Mouse (Mus musculus) NIH3T3 (cell line): ENCODE measurements around the gene Mapk8.

Experiments used
- DNase-seq: peaks from one replicate; pipeline ENCODE4 v3.0.0-alpha.2; 2012; ENCODE audit warnings: low read depth

Gene Mapk8

DNA sequence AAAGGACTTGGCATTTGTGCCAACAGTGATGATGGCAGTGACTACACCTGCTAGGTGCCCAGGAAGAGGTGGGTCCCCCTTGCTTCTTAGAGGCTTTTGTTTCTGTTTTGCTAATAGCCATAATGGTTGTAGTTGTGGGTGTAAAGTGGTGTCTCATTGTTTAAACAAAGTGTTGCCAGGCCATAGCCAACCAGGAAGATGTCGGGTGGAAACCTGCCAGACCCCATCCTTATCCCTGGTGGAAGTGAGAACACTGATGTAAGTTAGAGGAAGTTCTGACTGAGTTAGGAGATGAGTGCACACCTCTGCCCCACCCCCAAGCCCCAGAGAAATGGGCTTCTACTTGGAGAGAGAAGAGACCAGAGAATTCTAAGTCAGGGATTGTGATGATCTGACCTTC is 98.8 kb downstream of the Mapk8 start:
- no peak for DNase-seq

DNA sequence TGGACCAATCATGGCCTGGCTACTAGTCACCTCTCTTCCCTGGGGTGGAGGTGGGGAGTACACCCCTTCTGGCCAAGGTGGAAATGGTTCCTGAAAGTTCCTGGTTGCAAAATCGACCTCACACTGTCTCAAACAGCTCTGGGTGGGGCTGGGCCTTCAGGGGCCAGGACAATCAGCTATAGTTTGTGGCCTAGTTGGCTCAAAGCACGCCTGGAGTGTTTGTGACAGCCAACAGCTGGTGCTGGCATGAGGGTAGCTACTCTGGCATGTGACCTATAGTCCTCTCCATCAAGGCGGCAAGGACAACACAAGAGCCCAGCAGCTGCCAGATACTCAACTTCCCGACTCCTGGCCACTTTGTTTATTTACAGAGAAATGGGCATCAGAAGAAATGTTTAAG is 99.2 kb downstream of the Mapk8 start:
- DNase-seq, result no peak

DNA sequence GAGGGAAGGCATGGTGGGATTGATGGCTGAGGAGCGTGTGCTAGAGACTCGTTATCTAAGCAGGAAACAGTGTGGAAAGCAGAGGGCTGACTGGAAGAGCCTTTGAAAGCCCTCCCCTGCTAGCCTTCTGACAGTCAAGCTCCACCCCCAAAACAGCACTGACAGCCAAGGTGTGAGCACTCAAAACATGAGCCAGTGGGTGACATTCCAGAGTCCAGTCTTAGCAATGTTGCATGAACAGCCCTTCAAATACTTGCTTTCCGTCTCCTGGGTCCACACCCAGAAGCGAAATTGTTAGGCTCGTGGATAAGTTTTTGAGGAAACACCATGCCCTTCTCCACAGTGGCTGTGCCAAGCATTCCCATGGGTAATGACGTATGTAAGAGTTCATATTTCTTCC is 100.4 kb downstream of the Mapk8 start:
- no peak for DNase-seq

DNA sequence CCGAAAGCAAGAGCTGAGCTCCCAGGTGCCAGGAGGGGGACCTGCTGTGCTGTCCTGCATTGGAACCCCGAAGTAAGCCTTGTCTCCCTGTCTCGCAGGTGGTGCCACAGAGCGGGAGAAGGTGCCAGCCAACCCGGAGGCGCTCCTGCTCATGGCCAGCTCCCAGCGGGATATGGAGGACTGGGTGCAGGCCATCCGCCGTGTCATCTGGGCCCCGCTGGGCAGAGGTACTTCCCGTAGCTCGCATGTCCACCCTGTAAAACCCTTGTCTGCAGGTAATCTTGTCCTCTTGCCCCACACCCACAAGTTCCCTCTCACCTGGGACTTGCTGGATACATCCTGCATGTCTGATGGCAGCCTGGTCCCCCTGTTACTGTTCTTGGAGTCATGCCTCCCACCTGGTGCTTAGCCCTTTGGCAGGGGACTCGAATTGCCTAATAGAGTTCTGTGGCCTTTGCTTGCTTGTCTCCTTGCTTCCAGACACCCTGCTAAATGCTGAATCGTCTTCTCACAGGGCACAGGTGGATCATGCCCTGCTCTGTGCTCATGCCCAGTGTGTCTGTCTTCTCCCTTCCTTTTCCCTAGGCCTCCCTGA is 103.7 kb downstream of the Mapk8 start:
- no peak for DNase-seq

DNA sequence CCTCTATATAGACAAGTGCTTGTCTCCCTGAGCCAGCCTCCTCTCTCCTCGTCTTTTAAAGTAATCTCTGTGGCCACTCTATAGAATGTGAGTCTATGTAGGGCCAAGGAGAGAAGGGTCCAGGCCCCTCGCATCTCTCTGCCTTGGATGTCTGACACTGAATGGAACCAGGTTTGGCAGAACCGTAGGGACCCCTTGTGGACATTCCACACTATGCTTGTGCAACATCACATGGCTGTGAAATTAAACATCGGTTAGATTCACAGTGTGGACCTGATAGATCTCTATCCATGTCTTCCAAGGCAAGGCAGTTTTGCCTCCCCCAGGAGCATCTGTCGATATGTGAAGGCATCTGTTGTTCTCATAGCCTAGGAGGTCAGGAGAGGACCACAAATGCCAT is 108.3 kb downstream of the Mapk8 start:
- DNase-seq, result no peak

GRCm38 (mm10) chr14:33335733-33336132 is 111.2 kb downstream of the Mapk8 start:
- no peak for DNase-seq

GRCm38 (mm10) chr14:33334402-33334801 is 112.6 kb downstream of the Mapk8 start:
- DNase-seq, result no peak

DNA sequence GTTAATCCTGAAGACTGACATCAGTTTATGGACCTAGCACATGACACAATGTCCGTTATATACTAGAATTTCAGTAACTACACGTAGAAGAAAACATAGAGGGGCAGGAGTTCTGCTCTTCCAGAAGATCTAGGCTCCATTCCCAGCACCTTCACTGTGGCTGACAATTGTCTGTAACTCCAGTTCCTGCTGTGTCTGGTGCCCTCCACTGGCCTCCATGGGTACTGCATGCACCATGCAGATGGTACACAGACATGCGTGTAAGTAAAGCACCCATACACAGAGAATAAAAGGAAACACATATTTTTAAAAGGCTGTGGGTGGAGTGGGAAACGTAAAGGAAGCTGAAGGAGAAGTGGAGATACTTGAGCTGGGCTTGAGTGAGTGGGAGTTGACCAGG is 113.1 kb downstream of the Mapk8 start:
- DNase-seq, result peak; percentile 35

- DNase-seq, result no peak
Measured at GRCm38 (mm10) chr14:33331627-33332026, 115.3 kb downstream of the Mapk8 start.

- no peak for DNase-seq
Measured at GRCm38 (mm10) chr14:33330986-33331385, 116.0 kb downstream of the Mapk8 start.

DNA sequence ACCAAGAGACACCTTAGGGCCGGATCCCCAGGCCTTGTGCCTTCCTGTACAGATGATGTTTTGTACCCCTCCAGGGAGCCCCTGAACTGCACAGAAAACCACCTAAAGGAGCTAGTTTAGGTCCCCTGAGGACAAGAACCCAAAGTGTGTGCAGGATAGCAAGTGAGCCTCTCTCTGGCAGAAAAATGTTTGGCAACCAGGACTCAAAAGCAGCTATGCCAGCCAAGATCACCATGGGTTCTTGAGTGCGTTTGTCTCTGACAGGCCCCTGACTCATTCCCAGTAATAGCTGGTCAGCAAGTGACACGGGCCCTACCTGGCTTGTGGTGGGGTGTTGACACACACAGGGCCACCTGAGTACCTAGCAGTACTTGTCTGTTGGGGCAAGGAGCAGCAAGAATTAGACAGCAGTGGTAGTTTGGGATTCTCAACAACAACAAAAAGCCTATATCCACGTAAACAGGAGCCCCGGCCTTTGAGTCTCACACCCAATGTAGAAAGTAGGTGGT is 117.6 kb downstream of the Mapk8 start:
- peak; percentile 17 for DNase-seq

- no peak for DNase-seq
Measured at GRCm38 (mm10) chr14:33328369-33328768, 118.6 kb downstream of the Mapk8 start.
